Mouse (Mus musculus) kidney, adult 2 months (tissue): ENCODE measurements around the gene Samd13.

ENCODE experiments used
- CTCF ChIP-seq: fragments of 200-500 bp; conservative IDR thresholded peaks from 2 replicates; pipeline ENCODE4 v1.5.1; 2011; ENCODE audit warnings: low read depth, mild to moderate bottlenecking, control low read depth, low read length, moderate library complexity, mixed read lengths; ENCODE audit not compliant: insufficient read depth, insufficient read length
- POLR2A ChIP-seq: fragments of 200-500 bp; IDR thresholded peaks from one replicate; pipeline ENCODE4 v1.6.1; 2011; ENCODE audit warnings: low read depth, low read length, control low read depth

- TF ChIP-seq POLR2A (no peak), CTCF (no peak)
These were observed 30.2 kb downstream of the Samd13 start for GRCm38 (mm10) chr3:146655111-146655577.
